Mouse (Mus musculus): ENCODE results near the gene Olfr1366. TPM values are rescaled to one million over a fixed set of nuclear protein-coding genes. Genes with fewer than 3 reads are reported as not detected.
"Not testable (repeated sequence)": the region's sequence is repeated elsewhere in the genome, so short reads cannot be mapped to it uniquely, and the experiment has no call there.

Gene Olfr1366
- 0.11 and 0.15 TPM in 2 replicates for polyA plus RNA-seq (2016; fragmentation: Nextera tagmentation; extraction: Ambion mirVana)

GRCm38 (mm10) chr13:21542708-21543107 is at the start of gene Olfr1366:
Gene Olfr1366, minus strand, starts transcription at chr13:21542808.
- WGBS = 76% methylated on average over 1 of the region's 1 CpGs
- Histone ChIP-seq H3K4me3 (no peak within 1 kb of the TSS), H3K4me1 (no peaks in the 10 kb centered on the region), H3K9me3 (replicated peaks) (no peaks in the 10 kb centered on the region), H3K36me3 (no peaks in the 10 kb centered on the region), H3K27ac (replicated peaks) (no peak within 1 kb of the TSS), H3K27me3 (ENCODE audit: low read depth, poor library complexity, severe bottlenecking) (no peaks in the 10 kb centered on the region)
- no peak for DNase-seq (ENCODE audit: low spot score)

GRCm38 (mm10) chr13:21591618-21592017 is 49.0 kb upstream of the Olfr1366 start:
- H3K27ac ChIP-seq (replicated peaks) = no peak overlapping the region
- H3K4me1 ChIP-seq = no peaks in the 10 kb centered on the region
- no peaks in the 10 kb centered on the region for H3K36me3 ChIP-seq
- DNase-seq (ENCODE audit: low spot score) = no peak
- 67% methylated on average over 2 of the region's 2 CpGs for WGBS
- H3K27me3 ChIP-seq (ENCODE audit: low read depth, poor library complexity, severe bottlenecking) = no peaks in the 10 kb centered on the region
- peaks cover 6% of the 10 kb centered on the region; the same call in 1 of the 2 replicates for H3K9me3 ChIP-seq (replicated peaks)
- no peak overlapping the region for H3K4me3 ChIP-seq

- no peak within 1 kb of the TSS for H3K4me3 ChIP-seq
- no peaks in the 10 kb centered on the region for H3K36me3 ChIP-seq
- DNase-seq (ENCODE audit: low spot score) = no peak
- H3K27me3 ChIP-seq (ENCODE audit: low read depth, poor library complexity, severe bottlenecking) = no peaks in the 10 kb centered on the region
- WGBS = 83% methylated on average over 2 of the region's 2 CpGs
- H3K4me1 ChIP-seq = no peaks in the 10 kb centered on the region
- H3K27ac ChIP-seq (replicated peaks) = no peak within 1 kb of the TSS
- H3K9me3 ChIP-seq (replicated peaks) = no peaks in the 10 kb centered on the region
Measured at GRCm38 (mm10) chr13:21581659-21582058, 39.1 kb upstream of the Olfr1366 start, which contains the start of gene Olfr1364. Gene Olfr1364, minus strand, starts transcription at chr13:21581759.

GRCm38 (mm10) chr13:21559793-21560192 is 17.2 kb upstream of the Olfr1366 start, which contains the start of gene Olfr1535:
Gene Olfr1535, minus strand, starts transcription at chr13:21559893.
- Histone ChIP-seq H3K9me3 (replicated peaks) (no peaks in the 10 kb centered on the region), H3K27me3 (ENCODE audit: low read depth, poor library complexity, severe bottlenecking) (no peaks in the 10 kb centered on the region), H3K4me1 (no peaks in the 10 kb centered on the region), H3K27ac (replicated peaks) (no peak within 1 kb of the TSS), H3K36me3 (no peaks in the 10 kb centered on the region), H3K4me3 (no peak within 1 kb of the TSS)
- DNase-seq (ENCODE audit: low spot score) = no peak
- 55% methylated on average over 1 of the region's 1 CpGs for WGBS

GRCm38 (mm10) chr13:21550416-21551110 is 8.0 kb upstream of the Olfr1366 start:
- no peaks in the 10 kb centered on the region for H3K36me3 ChIP-seq
- no peaks in the 10 kb centered on the region for H3K27me3 ChIP-seq (ENCODE audit: low read depth, poor library complexity, severe bottlenecking)
- H3K9me3 ChIP-seq (replicated peaks) = no peaks in the 10 kb centered on the region
- H3K27ac ChIP-seq (replicated peaks) = no peak overlapping the region
- no peak for DNase-seq (ENCODE audit: low spot score)
- H3K4me3 ChIP-seq = no peak overlapping the region
- WGBS = 69% methylated on average over 3 of the region's 3 CpGs
- H3K4me1 ChIP-seq = no peaks in the 10 kb centered on the region

GRCm38 (mm10) chr13:21549487-21549886 is 6.9 kb upstream of the Olfr1366 start:
- H3K4me1 ChIP-seq = no peaks in the 10 kb centered on the region
- no peaks in the 10 kb centered on the region for H3K36me3 ChIP-seq
- no peak overlapping the region for H3K27ac ChIP-seq (replicated peaks)
- H3K9me3 ChIP-seq (replicated peaks) = no peaks in the 10 kb centered on the region
- DNase-seq (ENCODE audit: low spot score) = no peak
- H3K27me3 ChIP-seq (ENCODE audit: low read depth, poor library complexity, severe bottlenecking) = no peaks in the 10 kb centered on the region
- WGBS = 90% methylated on average over 3 of the region's 3 CpGs
- H3K4me3 ChIP-seq = no peak overlapping the region

- WGBS = under 1% methylated on average over 39 of the region's 39 CpGs
- no peaks in the 10 kb centered on the region for H3K9me3 ChIP-seq (replicated peaks)
- H3K27me3 ChIP-seq (ENCODE audit: low read depth, poor library complexity, severe bottlenecking) = no peaks in the 10 kb centered on the region
- H3K4me3 ChIP-seq = peak within 1 kb of the TSS; percentile 94
- peak; percentile 91 for DNase-seq (ENCODE audit: low spot score)
- peaks cover 13% of the 10 kb centered on the region for H3K36me3 ChIP-seq
- peaks cover 13% of the 10 kb centered on the region for H3K4me1 ChIP-seq
- H3K27ac ChIP-seq (replicated peaks) = peak within 1 kb of the TSS; percentile 99
Measured at GRCm38 (mm10) chr13:21530781-21531201, 11.8 kb downstream of the Olfr1366 start, which contains the start of gene Zkscan8. Gene Zkscan8, minus strand, starts transcription at chr13:21531120.

GRCm38 (mm10) chr13:21530136-21530535 is 12.5 kb downstream of the Olfr1366 start:
- Histone ChIP-seq H3K9me3 (replicated peaks) (no peaks in the 10 kb centered on the region), H3K4me1 (peaks cover 13% of the 10 kb centered on the region), H3K27me3 (ENCODE audit: low read depth, poor library complexity, severe bottlenecking) (no peaks in the 10 kb centered on the region), H3K36me3 (peaks cover 19% of the 10 kb centered on the region), H3K27ac (replicated peaks) (peak overlapping the region; percentile 99; the same call in 1 of the 2 replicates), H3K4me3 (peak overlapping the region; percentile 94)
- DNase-seq (ENCODE audit: low spot score) = no peak
- 58% methylated on average over 7 of the region's 7 CpGs for WGBS

- WGBS = 0% methylated on average over 21 of the region's 21 CpGs
- H3K27ac ChIP-seq (replicated peaks) = peak overlapping the region; percentile 93
- DNase-seq (ENCODE audit: low spot score) = peak; percentile 86
- H3K9me3 ChIP-seq (replicated peaks) = no peaks in the 10 kb centered on the region
- no peaks in the 10 kb centered on the region for H3K27me3 ChIP-seq (ENCODE audit: low read depth, poor library complexity, severe bottlenecking)
- peak overlapping the region; percentile 75 for H3K4me3 ChIP-seq
- H3K36me3 ChIP-seq = no peaks in the 10 kb centered on the region
- H3K4me1 ChIP-seq = peaks cover 10% of the 10 kb centered on the region
Measured at GRCm38 (mm10) chr13:21506221-21506649, 36.4 kb downstream of the Olfr1366 start.

- Histone ChIP-seq H3K9me3 (replicated peaks) (no peaks in the 10 kb centered on the region), H3K27ac (replicated peaks) (no peak overlapping the region), H3K4me3 (no peak overlapping the region), H3K27me3 (ENCODE audit: low read depth, poor library complexity, severe bottlenecking) (no peaks in the 10 kb centered on the region), H3K4me1 (peaks cover 10% of the 10 kb centered on the region), H3K36me3 (no peaks in the 10 kb centered on the region)
- DNase-seq (ENCODE audit: low spot score) = no peak
- 91% methylated on average over 5 of the region's 5 CpGs for WGBS
Measured at GRCm38 (mm10) chr13:21502296-21502695, 40.3 kb downstream of the Olfr1366 start.

- DNase-seq (ENCODE audit: low spot score); H3K4me1 ChIP-seq; H3K4me3 ChIP-seq; H3K27me3 ChIP-seq (ENCODE audit: low read depth, poor library complexity, severe bottlenecking); H3K9me3 ChIP-seq (replicated peaks); H3K27ac ChIP-seq (replicated peaks); H3K36me3 ChIP-seq: not testable (repeated sequence)
- 91% methylated on average over 17 of the region's 17 CpGs for WGBS
Measured at GRCm38 (mm10) chr13:21501182-21501581, 41.4 kb downstream of the Olfr1366 start, which contains the start of gene Gm11273. Gene Gm11273, minus strand, starts transcription at chr13:21501418.

- Histone ChIP-seq H3K9me3 (replicated peaks) (no peaks in the 10 kb centered on the region), H3K27ac (replicated peaks) (no peak within 1 kb of the TSS), H3K4me1 (no peaks in the 10 kb centered on the region), H3K36me3 (no peaks in the 10 kb centered on the region), H3K27me3 (ENCODE audit: low read depth, poor library complexity, severe bottlenecking) (no peaks in the 10 kb centered on the region), H3K4me3 (no peak within 1 kb of the TSS)
- no peak for DNase-seq (ENCODE audit: low spot score)
- WGBS = 94% methylated on average over 21 of the region's 21 CpGs
Measured at GRCm38 (mm10) chr13:21495080-21495479, 47.5 kb downstream of the Olfr1366 start, which contains the start of gene AK157302. Gene AK157302, plus strand, starts transcription at chr13:21495223.

GRCm38 (mm10) chr13:21492847-21493246 is 49.8 kb downstream of the Olfr1366 start:
- no peaks in the 10 kb centered on the region for H3K36me3 ChIP-seq
- no peak overlapping the region for H3K4me3 ChIP-seq
- no peaks in the 10 kb centered on the region for H3K4me1 ChIP-seq
- no peak for DNase-seq (ENCODE audit: low spot score)
- H3K27me3 ChIP-seq (ENCODE audit: low read depth, poor library complexity, severe bottlenecking) = no peaks in the 10 kb centered on the region
- 94% methylated on average over 5 of the region's 5 CpGs for WGBS
- no peak overlapping the region for H3K27ac ChIP-seq (replicated peaks)
- no peaks in the 10 kb centered on the region for H3K9me3 ChIP-seq (replicated peaks)
